9 mouse cellular contexts compared by ENCODE assay signal in genomic region chrX:99448852-99449554, GRCm38 (mm10). TPM values are rescaled to one million over a fixed set of nuclear protein-coding genes. Genes with fewer than 3 reads are reported as not detected.
DNase-seq lines count a peak whose midpoint lies in the region; ATAC-seq and TF ChIP-seq lines count a peak whose summit lies in the region.
"Had no signal": no experiment of that assay in that cellular context is flagged by ENCODE, and none has a peak within 500 bp of the region (broad histone marks: within the 10 kb centered on the region; RNA-seq: fewer than 3 reads in every experiment).

No protein-coding gene starts in this region.

- H3K27ac ChIP-seq in lung, embryonic 14.5 days (ENCODE audit: low read depth): peak overlapping the region; percentile 67; the same call in 1 of the 2 replicates
- peak overlapping the region; percentile 50; the same call in 1 of the 2 replicates for H3K27ac ChIP-seq in forebrain, embryonic 12.5 days
- peak overlapping the region; percentile 53; the same call in 1 of the 2 replicates for H3K27ac ChIP-seq in lung, embryonic 16.5 days (ENCODE audit: low read length)
- no peak overlapping the region for H3K27ac ChIP-seq in stomach, postnatal 0 days (replicated peaks)

- H3K4me2 ChIP-seq in lung, embryonic 14.5 days: peak overlapping the region; percentile 48
- H3K4me2 ChIP-seq in forebrain, embryonic 12.5 days: peak overlapping the region; percentile 31
- H3K4me2 ChIP-seq in lung, embryonic 16.5 days (ENCODE audit: low read depth, low read length): peak overlapping the region; percentile 32
- 0 out of 2 replicates have a peak overlapping the region, but pooled peaks have one; percentile 8 for H3K4me2 ChIP-seq in stomach, postnatal 0 days (replicated peaks; ENCODE audit: low read depth)

- H3K4me3 ChIP-seq in lung, embryonic 14.5 days (ENCODE audit: low read depth, low read length): no peak overlapping the region
- no peak overlapping the region for H3K4me3 ChIP-seq in forebrain, embryonic 12.5 days (replicated peaks)
- H3K4me3 ChIP-seq in lung, embryonic 16.5 days (ENCODE audit: low read length): peak overlapping the region; percentile 4; the same call in 1 of the 2 replicates
- H3K4me3 ChIP-seq in stomach, postnatal 0 days (ENCODE audit: low read depth, low read length): no peak overlapping the region

- H3K27me3 ChIP-seq in lung, embryonic 14.5 days (ENCODE audit: insufficient read depth, low read length): no peaks in the 10 kb centered on the region
- peaks cover 79% of the 10 kb centered on the region for H3K27me3 ChIP-seq in forebrain, embryonic 12.5 days
- H3K27me3 ChIP-seq in lung, embryonic 16.5 days (ENCODE audit: control insufficient read depth, insufficient read depth, low read depth, low read length): peaks cover 2% of the 10 kb centered on the region
- H3K27me3 ChIP-seq in stomach, postnatal 0 days (ENCODE audit: control insufficient read depth, insufficient read depth, low read length): no peaks in the 10 kb centered on the region

- WGBS in lung, embryonic 14.5 days: 10% methylated on average over 11 of the region's 16 CpGs
- 26% methylated on average over 15 of the region's 16 CpGs for WGBS in forebrain, embryonic 12.5 days
- 30% methylated on average over 15 of the region's 16 CpGs for WGBS in lung, embryonic 16.5 days
- 24% methylated on average over 13 of the region's 16 CpGs for WGBS in stomach, postnatal 0 days

- peak; percentile 91 for ATAC-seq in lung, embryonic 14.5 days (ENCODE audit: insufficient read depth)
- ATAC-seq in forebrain, embryonic 12.5 days (ENCODE audit: low FRiP score): peak; percentile 75
- ATAC-seq in lung, embryonic 16.5 days (ENCODE audit: low read depth): peak; percentile 85
- ATAC-seq in stomach, postnatal 0 days (ENCODE audit: low FRiP score, low TSS enrichment): peak; percentile 54; the same call in 1 of the 2 replicates

- H3K9me3 ChIP-seq in lung, embryonic 14.5 days (ENCODE audit: low read depth, low read length): no peaks in the 10 kb centered on the region
- no peaks in the 10 kb centered on the region for H3K9me3 ChIP-seq in forebrain, embryonic 12.5 days
- H3K9me3 ChIP-seq in lung, embryonic 16.5 days (ENCODE audit: control insufficient read depth, low read length): no peaks in the 10 kb centered on the region
- no peaks in the 10 kb centered on the region for H3K9me3 ChIP-seq in stomach, postnatal 0 days (ENCODE audit: control insufficient read depth, low read length)

- no peaks in the 10 kb centered on the region for H3K4me1 ChIP-seq in lung, embryonic 14.5 days (ENCODE audit: insufficient read depth)
- H3K4me1 ChIP-seq in forebrain, embryonic 12.5 days: peaks cover 33% of the 10 kb centered on the region
- no peaks in the 10 kb centered on the region; the same call in 1 of the 2 replicates for H3K4me1 ChIP-seq in lung, embryonic 16.5 days (replicated peaks; ENCODE audit: control insufficient read depth, insufficient read depth, low read length)
- no peaks in the 10 kb centered on the region for H3K4me1 ChIP-seq in stomach, postnatal 0 days (replicated peaks; ENCODE audit: control insufficient read depth, insufficient read depth)

- peak overlapping the region; percentile 26; the same call in 1 of the 2 replicates for H3K9ac ChIP-seq in lung, embryonic 14.5 days
- H3K9ac ChIP-seq in forebrain, embryonic 12.5 days: no peak overlapping the region
- H3K9ac ChIP-seq in lung, embryonic 16.5 days (ENCODE audit: low read length): peak overlapping the region; percentile 42; the same call in 1 of the 2 replicates
- H3K9ac ChIP-seq in stomach, postnatal 0 days (ENCODE audit: low read length): no peak overlapping the region

- no peak for TF ChIP-seq EP300 in stomach, postnatal 0 days (optimal IDR thresholded peaks at IDR 0.05)

- no peak for TF ChIP-seq CTCF in lung, embryonic 14.5 days (IDR thresholded peaks at IDR 0.05; ENCODE audit: low read depth)
- TF ChIP-seq CTCF in stomach, postnatal 0 days (IDR thresholded peaks at IDR 0.05; ENCODE audit: low read depth): no peak

- no peaks in the 10 kb centered on the region for H3K36me3 ChIP-seq in lung, embryonic 14.5 days (ENCODE audit: insufficient read depth)
- no peaks in the 10 kb centered on the region for H3K36me3 ChIP-seq in forebrain, embryonic 12.5 days (replicated peaks)
- no peaks in the 10 kb centered on the region for H3K36me3 ChIP-seq in lung, embryonic 16.5 days (ENCODE audit: control insufficient read depth, insufficient read depth, low read length)
- no peaks in the 10 kb centered on the region for H3K36me3 ChIP-seq in stomach, postnatal 0 days (ENCODE audit: control insufficient read depth, insufficient read depth, low read length)

- DNase-seq in lung, embryonic 14.5 days: peak; percentile 68
- DNase-seq in lung, postnatal 25 days (ENCODE audit: low spot score): no peak
- no peak for DNase-seq in stomach, postnatal 0 days (ENCODE audit: low spot score)
- DNase-seq in frontal cortex, postnatal 25 days (ENCODE audit: low spot score in 2 of 2): no peak
- no peak for DNase-seq in layer of hippocampus, postnatal 25 days (ENCODE audit: extremely low spot score in 1 of 2, low spot score in 1 of 2)
- no peak for DNase-seq in heart, adult 11 months
- DNase-seq: adrenal gland, postnatal 25 days had no signal

RNA-seq across cellular contexts. Expression of gene Pja1, which starts 22.1 kb away (rescaled TPM):
- polyA plus RNA-seq in lung, embryonic 14.5 days (2014; fragmentation: Nextera tagmentation; extraction: Ambion mirVana): 160 and 162 TPM in 2 replicates
- 272 and 301 TPM in 2 replicates for polyA plus RNA-seq in forebrain, embryonic 12.5 days (2016; fragmentation: Nextera tagmentation; extraction: Ambion mirVana)
- 138 and 146 TPM in 2 replicates for polyA plus RNA-seq in lung, embryonic 16.5 days (2015; fragmentation: Nextera tagmentation; extraction: Ambion mirVana)
- polyA plus RNA-seq in stomach, postnatal 0 days (2015; fragmentation: Nextera tagmentation; extraction: Ambion mirVana): 62.8 and 64.5 TPM in 2 replicates
- total RNA-seq in layer of hippocampus, postnatal 25 days (2021): 100 to 1,000 TPM; 185 to 214 TPM

Comparison
In these comparisons a context has a peak if more than half of its experiments do, and no peak if none do; other contexts are left out.
1. H3K9ac ChIP-seq: peak in lung, embryonic 14.5 days (single experiment) and lung, embryonic 16.5 days (single experiment); none in forebrain, embryonic 12.5 days (single experiment) and stomach, postnatal 0 days (single experiment).
2. Peak in every context shown above with its lines, with median percentiles within 50 percentile points of each other: ATAC-seq and H3K4me2 ChIP-seq.